Mouse (Mus musculus) heart, embryonic 14.5 days (tissue): ENCODE results near the gene Dnah17. TPM values are rescaled to one million over a fixed set of nuclear protein-coding genes. Genes with fewer than 3 reads are reported as not detected.

ENCODE experiments used
- ATAC-seq: fragments of 200-750 bp; cut with Nextera tagmentation; 2 replicates; pipeline ENCODE4 v1.8.0; 2017; ENCODE audit warnings: low read depth, moderate TSS enrichment; ENCODE audit not compliant: insufficient number of reproducible peaks, insufficient read depth, low FRiP score
- H3K27ac ChIP-seq, 2 experiments: fragments of 200-500 bp in 1 of 2; fragments of 300-500 bp in 1 of 2; sonication (generic) in 1 of 2; replicated peaks in 1 of 2; 2 replicates each; pipeline ENCODE4 v1.5.1; 2012 to 2014; ENCODE audit warnings: low read depth in 2 of 2, low read length in 2 of 2, control low read depth in 1 of 2, mild to moderate bottlenecking in 1 of 2, mixed read lengths in 1 of 2; ENCODE audit not compliant: control insufficient read depth in 1 of 2, insufficient read depth in 1 of 2
- H3K27me3 ChIP-seq: fragments of 300-500 bp; sonication (generic); 2 replicates; pipeline ENCODE4 v1.6.1; 2014; ENCODE audit warnings: mild to moderate bottlenecking, low read length, control low read depth; ENCODE audit not compliant: control insufficient read depth, insufficient read depth
- H3K36me3 ChIP-seq: fragments of 300-500 bp; sonication (generic); 2 replicates; pipeline ENCODE4 v1.6.1; 2014; ENCODE audit warnings: mild to moderate bottlenecking, control low read depth, low read length, mixed read lengths; ENCODE audit not compliant: control insufficient read depth, insufficient read depth
- H3K4me1 ChIP-seq, 2 experiments: fragments of 200-500 bp in 1 of 2; fragments of 300-500 bp in 1 of 2; sonication (generic) in 1 of 2; 2 replicates each; pipeline ENCODE4 v1.6.1; 2012 to 2014; ENCODE audit warnings: low read length in 2 of 2, control low read depth in 1 of 2, mixed read lengths in 1 of 2; ENCODE audit not compliant: control insufficient read depth in 2 of 2, insufficient read depth in 2 of 2
- H3K4me2 ChIP-seq: fragments of 300-500 bp; sonication (generic); 2 replicates; pipeline ENCODE4 v1.6.1; 2014; ENCODE audit warnings: mild to moderate bottlenecking, low read length
- H3K4me3 ChIP-seq, 2 experiments: fragments of 200-500 bp in 1 of 2; fragments of 300-500 bp in 1 of 2; sonication (generic) in 1 of 2; 2 replicates each; pipeline ENCODE4 v1.5.1; 2012 to 2014; ENCODE audit warnings: low read length in 2 of 2, mild to moderate bottlenecking in 2 of 2, control low read depth in 1 of 2, low read depth in 1 of 2, moderate library complexity in 1 of 2; ENCODE audit not compliant: control insufficient read depth in 1 of 2, insufficient read depth in 1 of 2
- H3K9ac ChIP-seq: fragments of 300-500 bp; sonication (generic); 2 replicates; pipeline ENCODE4 v1.6.1; 2014; ENCODE audit warnings: mild to moderate bottlenecking, low read length
- H3K9me3 ChIP-seq: fragments of 300-500 bp; sonication (generic); 2 replicates; pipeline ENCODE4 v1.6.1; 2016; ENCODE audit warnings: low read length, control low read depth; ENCODE audit not compliant: control insufficient read depth
- WGBS: fragments of 180-500 bp; shearing (Covaris S2); extraction: QIAGEN DNeasy Blood & Tissue Kit; methylation state at CpG from one replicate; pipeline ENCODE4 v1.1.7; 2014; 5-methylcytosine and 5-hydroxymethylcytosine counted together
- polyA plus RNA-seq: library from polyadenylated mRNA; unstranded; fragments of >200 nt; fragmentation: Nextera tagmentation; extraction: Ambion mirVana; gene quantifications from 2 replicates; pipeline ENCODE4 v1.2.1, GENCODE M21; 2014

Gene Dnah17
- polyA plus RNA-seq, 1 experiment from 2014 or later, result 0.23 TPM

GRCm38 (mm10) chr11:118152964-118153363 lies 22.5 kb upstream of the Dnah17 start:
- H3K4me3 ChIP-seq, result no peak overlapping the region
- no peaks in the 10 kb centered on the region for H3K27me3 ChIP-seq
- H3K9ac ChIP-seq, result no peak overlapping the region
- 55% methylated on average over 4 of the region's 4 CpGs for WGBS
- H3K4me2 ChIP-seq, result no peak overlapping the region
- H3K9me3 ChIP-seq, result peaks cover 9% of the 10 kb centered on the region; the same call in 1 of the 2 replicates
- no peaks in the 10 kb centered on the region for H3K36me3 ChIP-seq
- H3K4me1 ChIP-seq, result peaks cover 34 to 45% of the 10 kb centered on the region in 2 experiments
- ATAC-seq, result no peak
- H3K27ac ChIP-seq, result peak overlapping the region; percentile 33 to 49

- Histone ChIP-seq H3K9ac (no peak overlapping the region), H3K27ac (peak overlapping the region; percentile 81 to 82), H3K4me1 (peaks cover 32 to 39% of the 10 kb centered on the region in 2 experiments), H3K4me3 (no peak overlapping the region), H3K36me3 (no peaks in the 10 kb centered on the region), H3K9me3 (peaks cover 9% of the 10 kb centered on the region; the same call in 1 of the 2 replicates), H3K27me3 (no peaks in the 10 kb centered on the region), H3K4me2 (peak overlapping the region; percentile 6; the same call in 1 of the 2 replicates)
- WGBS, result 65% methylated on average over 5 of the region's 5 CpGs
- ATAC-seq, result no peak
Observed at GRCm38 (mm10) chr11:118151423-118152180, 21.2 kb upstream of the Dnah17 start.

- 24% methylated on average over 9 of the region's 9 CpGs for WGBS
- H3K4me1 ChIP-seq, result peaks cover 32 to 39% of the 10 kb centered on the region in 2 experiments
- H3K9me3 ChIP-seq, result 0 out of 2 replicates have a peak, but pooled peaks cover 2% of the 10 kb centered on the region
- no peak overlapping the region for H3K9ac ChIP-seq
- H3K4me3 ChIP-seq, result no peak overlapping the region
- peak overlapping the region; percentile 15; the same call in 1 of the 2 replicates for H3K4me2 ChIP-seq
- no peaks in the 10 kb centered on the region for H3K36me3 ChIP-seq
- no peaks in the 10 kb centered on the region for H3K27me3 ChIP-seq
- ATAC-seq, result peak; percentile 48; the same call in 1 of the 2 replicates
- peak overlapping the region; percentile 81 to 82 for H3K27ac ChIP-seq
Observed at GRCm38 (mm10) chr11:118150115-118150701, 19.8 kb upstream of the Dnah17 start.

- Histone ChIP-seq H3K4me2 (no peak overlapping the region), H3K27ac (no peak overlapping the region), H3K9me3 (0 out of 2 replicates have a peak, but pooled peaks cover 2% of the 10 kb centered on the region), H3K9ac (no peak overlapping the region), H3K27me3 (no peaks in the 10 kb centered on the region), H3K36me3 (no peaks in the 10 kb centered on the region), H3K4me1 (peaks cover 29 to 34% of the 10 kb centered on the region in 2 experiments), H3K4me3 (no peak overlapping the region)
- 69% methylated on average over 9 of the region's 9 CpGs for WGBS
- ATAC-seq, result no peak
Observed at GRCm38 (mm10) chr11:118147877-118148637, 17.6 kb upstream of the Dnah17 start.

- ATAC-seq, result no peak
- Histone ChIP-seq H3K4me2 (peak overlapping the region; percentile 34; the same call in 1 of the 2 replicates), H3K36me3 (no peaks in the 10 kb centered on the region), H3K4me3 (no peak overlapping the region), H3K27me3 (no peaks in the 10 kb centered on the region), H3K4me1 (peaks cover 30 to 33% of the 10 kb centered on the region in 2 experiments), H3K9ac (no peak overlapping the region), H3K9me3 (0 out of 2 replicates have a peak, but pooled peaks cover 2% of the 10 kb centered on the region), H3K27ac (peak overlapping the region in 1 of 2 experiments; percentile 61; a peak in 2 of 4 replicates)
- WGBS, result 91% methylated on average over 10 of the region's 10 CpGs
Observed at GRCm38 (mm10) chr11:118146446-118146845, 16.0 kb upstream of the Dnah17 start.

- peaks cover 26 to 27% of the 10 kb centered on the region in 2 experiments for H3K4me1 ChIP-seq
- H3K27me3 ChIP-seq, result no peaks in the 10 kb centered on the region
- H3K4me3 ChIP-seq, result peak overlapping the region in 1 of 2 experiments; percentile 6; a peak in 1 of 4 replicates
- H3K36me3 ChIP-seq, result no peaks in the 10 kb centered on the region
- no peak overlapping the region; the same call in 1 of the 2 replicates for H3K9ac ChIP-seq
- peak overlapping the region; percentile 34; the same call in 1 of the 2 replicates for H3K4me2 ChIP-seq
- peak overlapping the region; percentile 35 to 61 for H3K27ac ChIP-seq
- ATAC-seq, result 0 out of 2 replicates have a peak, but pooled peaks have one; percentile 24
- H3K9me3 ChIP-seq, result no peaks in the 10 kb centered on the region
- 61% methylated on average over 16 of the region's 16 CpGs for WGBS
Observed at GRCm38 (mm10) chr11:118145771-118146351, 15.4 kb upstream of the Dnah17 start.

- Histone ChIP-seq H3K27me3 (no peaks in the 10 kb centered on the region), H3K4me1 (peaks cover 22 to 23% of the 10 kb centered on the region in 2 experiments), H3K9ac (no peak overlapping the region), H3K9me3 (no peaks in the 10 kb centered on the region), H3K36me3 (no peaks in the 10 kb centered on the region), H3K27ac (no peak overlapping the region), H3K4me2 (no peak overlapping the region), H3K4me3 (no peak overlapping the region)
- whole genome bisulfite sequencing, result 84% methylated on average over 4 of the region's 4 CpGs
- no peak for ATAC-seq
Observed at GRCm38 (mm10) chr11:118145092-118145491, 14.7 kb upstream of the Dnah17 start.
